In the genomic region with DNA sequence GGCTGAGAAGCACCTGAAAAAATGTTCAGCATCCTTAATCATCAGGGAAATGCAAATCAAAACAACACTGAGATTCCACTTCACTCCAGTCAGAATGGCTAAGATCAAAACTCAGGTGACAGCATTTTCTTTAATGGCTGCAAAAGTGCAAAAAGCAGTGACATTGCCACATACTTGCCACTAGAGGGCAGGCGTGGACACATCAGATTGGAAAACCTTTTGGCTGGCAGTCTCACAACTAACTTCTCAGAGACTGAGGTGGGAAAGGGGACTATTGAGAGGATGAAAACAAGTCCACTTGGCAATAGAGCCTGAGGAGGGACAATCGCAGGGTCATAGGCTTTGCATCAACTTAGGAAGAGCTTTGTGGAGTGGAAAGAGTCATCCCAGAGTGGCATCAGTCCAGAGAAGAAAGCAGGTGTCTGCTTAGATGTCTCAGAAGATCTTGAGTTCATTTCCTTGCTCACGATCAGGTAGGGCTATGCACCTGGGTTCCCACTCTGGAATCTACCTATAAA, we compare ENCODE assay signal across 10 mouse cellular contexts. TPM values are rescaled to one million over a fixed set of nuclear protein-coding genes. Genes with fewer than 3 reads are reported as not detected.
A peak's percentile ranks its signal among the peaks of the same experiment; 100 is the strongest.
DNase-seq lines count a peak whose midpoint lies in the region; ATAC-seq and TF ChIP-seq lines count a peak whose summit lies in the region.
"Had no signal": no experiment of that assay in that cellular context is flagged by ENCODE, and none has a peak within 500 bp of the region (broad histone marks: within the 10 kb centered on the region; RNA-seq: fewer than 3 reads in every experiment).

No protein-coding gene starts in this region.

- H3K79me2 ChIP-seq in heart, adult 2 months (replicated peaks; ENCODE audit: control insufficient read depth, insufficient read depth, low read length), result no peaks in the 10 kb centered on the region

- 33% methylated on average over 3 of the region's 3 CpGs for WGBS in heart, adult 2 months
- 55% methylated on average over 3 of the region's 3 CpGs for WGBS in midbrain, embryonic 16.5 days

- H3K36me3 ChIP-seq in heart, adult 2 months (ENCODE audit: control insufficient read depth, insufficient read depth, low read length), result no peaks in the 10 kb centered on the region
- H3K36me3 ChIP-seq in midbrain, embryonic 16.5 days (ENCODE audit: control insufficient read depth, insufficient read depth, low read length), result peaks cover 2% of the 10 kb centered on the region; the same call in 1 of the 2 replicates
- H3K36me3 ChIP-seq: limb, embryonic 15.5 days; stomach, embryonic 15.5 days had no signal

- TF ChIP-seq CTCF in heart, adult 2 months (IDR thresholded peaks at IDR 0.05), result peak; percentile 75

- no peak overlapping the region for H3K27ac ChIP-seq in heart, adult 2 months
- no peak overlapping the region for H3K27ac ChIP-seq in midbrain, embryonic 16.5 days (ENCODE audit: low read length)
- H3K27ac ChIP-seq: limb, embryonic 15.5 days had no signal

- no peak overlapping the region for H3K4me2 ChIP-seq in midbrain, embryonic 16.5 days (ENCODE audit: low read length)
- H3K4me2 ChIP-seq: limb, embryonic 15.5 days; stomach, embryonic 15.5 days had no signal

- 0 out of 2 replicates have a peak, but pooled peaks have one; percentile 51 for ATAC-seq in midbrain, embryonic 16.5 days

- no peaks in the 10 kb centered on the region for H3K9me3 ChIP-seq in midbrain, embryonic 16.5 days (replicated peaks; ENCODE audit: control insufficient read depth, low read length, poor library complexity, severe bottlenecking)
- H3K9me3 ChIP-seq: limb, embryonic 15.5 days; stomach, embryonic 15.5 days had no signal

- no peak for TF ChIP-seq EP300 in heart, adult 2 months (IDR thresholded peaks at IDR 0.05; ENCODE audit: insufficient read depth, low read depth, low read length)

- no peak overlapping the region for H3K4me3 ChIP-seq in heart, adult 2 months
- H3K4me3 ChIP-seq in midbrain, embryonic 16.5 days (ENCODE audit: low read depth, low read length), result no peak overlapping the region
- H3K4me3 ChIP-seq: limb, embryonic 15.5 days; stomach, embryonic 15.5 days had no signal

- no peaks in the 10 kb centered on the region for H3K4me1 ChIP-seq in heart, adult 2 months (ENCODE audit: control insufficient read depth, insufficient read depth, low read length)
- H3K4me1 ChIP-seq in midbrain, embryonic 16.5 days (ENCODE audit: control insufficient read depth, insufficient read depth, low read length), result no peaks in the 10 kb centered on the region
- H3K4me1 ChIP-seq: limb, embryonic 15.5 days had no signal

- DNase-seq in heart, adult 2 months, result no peak
- DNase-seq in heart, postnatal 25 days (ENCODE audit: low spot score), result no peak
- DNase-seq in urinary bladder, postnatal 14 days (ENCODE audit: low spot score), result peak; percentile 40
- DNase-seq in urinary bladder, postnatal 10 days (ENCODE audit: low spot score), result no peak
- peak; percentile 44 to 67 for DNase-seq in cerebellum, postnatal 25 days
- DNase-seq in kidney, postnatal 14 days, result peak; percentile 61
- no peak for DNase-seq in frontal cortex, postnatal 10 days (ENCODE audit: low spot score in 2 of 2)

- H3K27me3 ChIP-seq in heart, adult 2 months (ENCODE audit: control insufficient read depth, insufficient read depth, low read length), result no peaks in the 10 kb centered on the region
- H3K27me3 ChIP-seq in midbrain, embryonic 16.5 days (ENCODE audit: control insufficient read depth, insufficient read depth, low read depth, low read length), result no peaks in the 10 kb centered on the region
- H3K27me3 ChIP-seq: limb, embryonic 15.5 days; stomach, embryonic 15.5 days had no signal

- intact Hi-C loops in heart, adult 2 months (cut with DNase I), result loop anchor here (2.0 kb wide), 1 partner anchor 257 kb away; no protein-coding TSS in a partner anchor
- intact Hi-C loops in heart, postnatal 25 days (cut with DNase I), result loop anchor here (5.0 kb wide), 1 partner anchor 259 kb away; no protein-coding TSS in a partner anchor

- no peak for TF ChIP-seq POLR2A in heart, adult 2 months (IDR thresholded peaks at IDR 0.05; ENCODE audit: insufficient read depth, low read depth, low read length)

- H3K9ac ChIP-seq in heart, adult 2 months (ENCODE audit: low read depth, low read length), result no peak overlapping the region
- H3K9ac ChIP-seq in midbrain, embryonic 16.5 days (ENCODE audit: low read depth, low read length), result no peak overlapping the region
- H3K9ac ChIP-seq: limb, embryonic 15.5 days; stomach, embryonic 15.5 days had no signal

RNA-seq across cellular contexts. Expression of gene Syn3, which starts 25.0 kb away (rescaled TPM):
- under 1 TPM; 0.31 to 0.75 TPM for total RNA-seq in heart, adult 2 months (2021)
- polyA plus RNA-seq in heart, adult 2 months (2012; rRNA removed), result 0.29 and 0.41 TPM in 2 replicates
- total RNA-seq in heart, postnatal 25 days (2021), result under 1 TPM; 0.44 to 0.53 TPM
- 33.2 and 34.0 TPM in 2 replicates for polyA plus RNA-seq in midbrain, embryonic 16.5 days (2015; fragmentation: Nextera tagmentation; extraction: Ambion mirVana)

Comparison
In these comparisons a context has a peak if more than half of its experiments do, and no peak if none do; other contexts are left out.
1. DNase-seq: peak in urinary bladder, postnatal 14 days (single experiment), cerebellum, postnatal 25 days (2 of 2) and kidney, postnatal 14 days (single experiment); none in heart, adult 2 months (0 of 2), heart, postnatal 25 days (single experiment), urinary bladder, postnatal 10 days (single experiment) and frontal cortex, postnatal 10 days (0 of 2).